Mouse (Mus musculus): ENCODE data around the gene Clcn2. TPM values are rescaled to one million over a fixed set of nuclear protein-coding genes. Genes with fewer than 3 reads are reported as not detected.

Clcn2 gene
- total RNA-seq, 1 experiment from 2014 or later: 7.3 TPM

- no peak for ATAC-seq (replicated peaks; ENCODE audit: low read depth, poor library complexity, severe bottlenecking)
Measured at GRCm38 (mm10) chr16:20703699-20704400, 13.7 kb downstream of the Clcn2 start.

GRCm38 (mm10) chr16:20703071-20703470 is 14.5 kb downstream of the Clcn2 start:
- no peak for ATAC-seq (replicated peaks; ENCODE audit: low read depth, poor library complexity, severe bottlenecking)

DNA sequence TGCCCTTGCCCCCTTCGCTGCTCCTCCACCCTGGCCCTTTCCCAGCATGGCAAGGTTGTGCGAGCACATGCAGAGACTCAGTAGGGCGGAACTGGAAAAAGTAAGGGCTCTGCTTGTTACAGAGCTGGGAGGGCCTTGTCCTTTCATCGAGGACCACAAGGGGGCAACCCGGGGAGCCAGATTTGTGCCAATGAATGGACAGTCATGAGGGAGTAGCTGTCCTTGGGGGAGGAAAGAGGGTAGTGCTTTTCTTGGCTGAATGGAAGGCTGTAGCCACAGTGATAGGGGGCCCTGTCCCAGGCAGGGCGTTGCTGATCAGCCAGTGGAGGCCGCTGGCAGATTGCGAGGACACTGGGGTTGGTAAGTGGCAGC is 15.0 kb downstream of the Clcn2 start:
- peak; percentile 85 for ATAC-seq (replicated peaks; ENCODE audit: low read depth, poor library complexity, severe bottlenecking)

GRCm38 (mm10) chr16:20701729-20702521 is 15.6 kb downstream of the Clcn2 start:
- 0 out of 2 replicates have a peak, but pooled peaks have one; percentile 13 for ATAC-seq (replicated peaks; ENCODE audit: low read depth, poor library complexity, severe bottlenecking)

- ATAC-seq (replicated peaks; ENCODE audit: low read depth, poor library complexity, severe bottlenecking): no peak
Measured at GRCm38 (mm10) chr16:20701316-20701715, 16.2 kb downstream of the Clcn2 start.

- no peak for ATAC-seq (replicated peaks; ENCODE audit: low read depth, poor library complexity, severe bottlenecking)
Measured at GRCm38 (mm10) chr16:20700036-20700435, 17.5 kb downstream of the Clcn2 start.

- ATAC-seq (replicated peaks; ENCODE audit: low read depth, poor library complexity, severe bottlenecking): no peak
Measured at GRCm38 (mm10) chr16:20699266-20699665, 18.3 kb downstream of the Clcn2 start.

- ATAC-seq (replicated peaks; ENCODE audit: low read depth, poor library complexity, severe bottlenecking): peak; percentile 16; the same call in 1 of the 2 replicates
Measured at GRCm38 (mm10) chr16:20695622-20696323, 21.8 kb downstream of the Clcn2 start.

- peak; percentile 42 for ATAC-seq (replicated peaks; ENCODE audit: low read depth, poor library complexity, severe bottlenecking)
Measured at GRCm38 (mm10) chr16:20694781-20695180, 22.8 kb downstream of the Clcn2 start.

GRCm38 (mm10) chr16:20693111-20693701 is 24.3 kb downstream of the Clcn2 start, which contains the start of gene Fam131a:
TSS of gene Fam131a (plus strand) at chr16:20693241.
- peak; percentile 83 for ATAC-seq (replicated peaks; ENCODE audit: low read depth, poor library complexity, severe bottlenecking)

- no peak for ATAC-seq (replicated peaks; ENCODE audit: low read depth, poor library complexity, severe bottlenecking)
Measured at GRCm38 (mm10) chr16:20692241-20692965, 25.1 kb downstream of the Clcn2 start.

DNA sequence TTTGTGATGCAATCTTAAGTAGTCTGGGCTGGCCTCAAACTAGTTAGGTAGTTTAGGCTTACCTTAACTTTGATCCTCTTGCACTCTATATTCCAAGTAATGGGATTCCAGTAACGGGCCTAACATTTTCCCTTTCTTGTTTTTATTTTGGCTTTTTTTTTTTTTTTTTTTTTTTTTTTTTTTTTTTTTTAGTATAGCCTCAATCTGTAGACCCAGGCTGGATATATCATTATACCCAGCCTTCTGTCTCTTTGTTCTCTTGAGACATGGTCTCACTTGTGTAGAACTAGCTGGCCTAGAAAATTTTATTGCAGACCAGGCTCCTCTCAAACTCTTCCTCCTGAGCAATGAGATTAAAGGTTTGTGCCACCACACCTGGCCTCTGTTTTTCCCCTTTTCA is 25.9 kb downstream of the Clcn2 start:
- no peak for ATAC-seq (replicated peaks; ENCODE audit: low read depth, poor library complexity, severe bottlenecking)

- no peak for ATAC-seq (replicated peaks; ENCODE audit: low read depth, poor library complexity, severe bottlenecking)
Measured at GRCm38 (mm10) chr16:20690774-20691173, 26.8 kb downstream of the Clcn2 start.

- ATAC-seq (replicated peaks; ENCODE audit: low read depth, poor library complexity, severe bottlenecking): peak; percentile 94
Measured at GRCm38 (mm10) chr16:20677974-20678675, 39.4 kb downstream of the Clcn2 start.

DNA sequence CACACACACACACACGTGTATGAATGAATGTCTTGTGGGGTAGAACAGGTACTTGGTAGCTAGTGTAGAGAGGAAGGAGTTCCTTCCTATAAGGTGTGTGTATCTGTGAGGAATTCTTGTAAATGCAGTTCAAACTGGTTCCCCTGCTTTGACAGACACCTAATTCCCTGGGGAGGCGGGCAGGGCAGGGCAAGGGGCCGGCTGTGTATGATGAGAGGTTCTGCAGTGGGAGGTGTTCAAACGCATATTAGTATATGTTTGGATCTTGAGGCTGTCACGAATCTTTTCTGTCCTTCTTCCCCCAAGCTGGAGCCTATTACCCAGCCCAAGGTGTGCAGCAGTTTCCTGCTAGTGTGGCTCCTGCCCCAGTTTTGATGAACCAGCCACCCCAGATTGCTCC is 40.2 kb downstream of the Clcn2 start:
- ATAC-seq (replicated peaks; ENCODE audit: low read depth, poor library complexity, severe bottlenecking): no peak

GRCm38 (mm10) chr16:20676702-20677101 is 40.8 kb downstream of the Clcn2 start:
- ATAC-seq (replicated peaks; ENCODE audit: low read depth, poor library complexity, severe bottlenecking): no peak

- no peak for ATAC-seq (replicated peaks; ENCODE audit: low read depth, poor library complexity, severe bottlenecking)
Measured at GRCm38 (mm10) chr16:20675213-20675612, 42.3 kb downstream of the Clcn2 start.

- peak; percentile 45 for ATAC-seq (replicated peaks; ENCODE audit: low read depth, poor library complexity, severe bottlenecking)
Measured at GRCm38 (mm10) chr16:20673706-20674303, 43.7 kb downstream of the Clcn2 start.

All from common myeloid progenitor, adult 5-6 weeks (primary cell).